Mouse (Mus musculus) embryonic facial prominence, embryonic 10.5 days (tissue): Measurements from ENCODE around the gene B3gnt9. TPM values are rescaled to one million over a fixed set of nuclear protein-coding genes. Genes with fewer than 3 reads are reported as not detected.
A peak's percentile ranks its signal among the peaks of the same experiment; 100 is the strongest.
"Not testable (repeated sequence)": the region's sequence is repeated elsewhere in the genome, so short reads cannot be mapped to it uniquely, and the experiment has no call there.

ENCODE experiments used
- DNase-seq: peaks from one replicate; pipeline ENCODE4 v3.0.0-alpha.2; 2017; ENCODE audit warnings: low spot score
- H3K27ac ChIP-seq: fragments of 300-500 bp; sonication (generic); replicated peaks from 2 replicates; pipeline ENCODE4 v1.5.1; 2016; ENCODE audit warnings: mild to moderate bottlenecking
- H3K27me3 ChIP-seq: fragments of 300-500 bp; sonication (generic); replicated peaks from 2 replicates; pipeline ENCODE4 v1.6.1; 2016; ENCODE audit warnings: low read depth, mild to moderate bottlenecking; ENCODE audit not compliant: poor library complexity, severe bottlenecking
- H3K36me3 ChIP-seq: fragments of 300-500 bp; sonication (generic); replicated peaks from 2 replicates; pipeline ENCODE4 v1.6.1; 2016; ENCODE audit warnings: mild to moderate bottlenecking, moderate library complexity
- H3K4me1 ChIP-seq: fragments of 300-500 bp; sonication (generic); 2 replicates; pipeline ENCODE4 v1.6.1; 2016
- H3K4me3 ChIP-seq: fragments of 300-500 bp; sonication (generic); 2 replicates; pipeline ENCODE4 v1.5.1; 2016; ENCODE audit warnings: mild to moderate bottlenecking, moderate library complexity
- H3K9me3 ChIP-seq: fragments of 300-500 bp; sonication (generic); 2 replicates; pipeline ENCODE4 v1.6.1; 2016; ENCODE audit warnings: mild to moderate bottlenecking
- WGBS: fragments of 180-500 bp; shearing (Covaris S2); methylation state at CpG from one replicate; pipeline ENCODE4 v1.1.7; 2016; 5-methylcytosine and 5-hydroxymethylcytosine counted together
- polyA plus RNA-seq: library from polyadenylated mRNA; unstranded; fragments of >200 nt; fragmentation: Nextera tagmentation; extraction: Ambion mirVana; gene quantifications from 2 replicates; pipeline ENCODE4 v1.2.1, GENCODE M21; 2016

B3gnt9 gene
- polyA plus RNA-seq, 1 experiment from 2014 or later: 1.6 TPM

DNA sequence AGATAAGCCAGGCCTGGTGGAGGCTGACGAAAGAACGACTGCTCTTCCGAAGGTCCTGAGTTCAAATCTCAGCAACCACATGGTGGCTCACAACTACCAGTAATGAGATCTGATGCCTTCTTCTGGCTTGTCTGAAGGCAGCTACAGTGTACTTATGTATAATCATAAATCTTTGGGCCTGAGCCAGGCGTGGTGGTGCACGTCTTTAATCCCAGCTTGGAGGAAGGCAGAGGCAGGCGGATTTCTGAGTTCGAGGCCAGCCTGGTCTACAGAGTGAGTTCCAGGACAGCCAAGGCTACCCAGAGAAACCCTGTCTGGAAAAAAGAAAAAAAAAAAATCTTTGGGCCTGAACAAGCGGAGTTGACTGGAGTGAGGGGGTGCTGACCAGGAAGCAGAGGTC, 36.4 kb upstream of the B3gnt9 start:
- not testable (repeated sequence) for H3K4me3 ChIP-seq, DNase-seq, H3K9me3 ChIP-seq, H3K36me3 ChIP-seq, H3K27ac ChIP-seq
- peaks cover 47% of the 10 kb centered on the region for H3K27me3 ChIP-seq
- peaks cover 31% of the 10 kb centered on the region for H3K4me1 ChIP-seq
- 88% methylated on average over 8 of the region's 8 CpGs for WGBS

DNA sequence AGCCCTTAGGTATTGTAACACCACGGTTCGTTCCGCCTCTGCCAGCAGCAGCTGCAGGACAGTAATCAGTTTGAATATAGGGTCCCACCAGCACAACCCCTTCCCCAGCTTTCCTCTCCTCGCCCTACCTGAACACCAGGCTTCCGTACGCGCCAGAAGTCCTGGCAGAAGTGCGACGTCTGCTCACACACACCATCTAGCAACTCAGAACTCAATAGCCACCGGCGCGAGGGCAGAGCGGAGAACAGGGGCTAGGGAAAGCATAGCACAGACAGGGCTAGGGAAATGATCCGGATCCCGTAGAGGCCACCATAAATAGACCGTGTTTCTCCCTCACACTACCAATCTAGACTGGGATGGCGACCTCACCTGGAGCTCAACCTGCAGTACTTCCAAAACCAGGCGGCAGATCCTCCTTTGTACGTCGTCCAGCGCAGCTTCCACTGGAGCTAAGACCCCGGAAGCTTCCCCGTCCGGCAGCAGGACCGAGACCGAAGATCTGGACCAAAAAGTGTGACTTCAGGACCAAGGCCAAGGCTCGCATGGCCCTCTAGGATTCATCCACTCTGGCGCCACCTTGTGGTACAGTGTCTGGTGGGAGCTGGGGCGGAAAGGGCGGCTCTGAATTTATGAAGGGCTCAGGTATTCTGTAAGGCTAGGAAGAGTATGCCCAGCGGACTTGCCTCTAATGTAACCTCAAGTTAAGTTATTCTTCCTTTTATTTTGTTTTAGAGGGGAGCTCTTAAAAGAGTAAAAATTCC, 35.8 kb upstream of the B3gnt9 start:
- Histone ChIP-seq H3K4me3 (peak overlapping the region; percentile 69), H3K36me3 (no peaks in the 10 kb centered on the region), H3K27me3 (peaks cover 46% of the 10 kb centered on the region), H3K27ac (no peak overlapping the region), H3K9me3 (no peaks in the 10 kb centered on the region), H3K4me1 (peaks cover 31% of the 10 kb centered on the region)
- 6% methylated on average over 31 of the region's 31 CpGs for WGBS
- DNase-seq: peak; percentile 90

DNA sequence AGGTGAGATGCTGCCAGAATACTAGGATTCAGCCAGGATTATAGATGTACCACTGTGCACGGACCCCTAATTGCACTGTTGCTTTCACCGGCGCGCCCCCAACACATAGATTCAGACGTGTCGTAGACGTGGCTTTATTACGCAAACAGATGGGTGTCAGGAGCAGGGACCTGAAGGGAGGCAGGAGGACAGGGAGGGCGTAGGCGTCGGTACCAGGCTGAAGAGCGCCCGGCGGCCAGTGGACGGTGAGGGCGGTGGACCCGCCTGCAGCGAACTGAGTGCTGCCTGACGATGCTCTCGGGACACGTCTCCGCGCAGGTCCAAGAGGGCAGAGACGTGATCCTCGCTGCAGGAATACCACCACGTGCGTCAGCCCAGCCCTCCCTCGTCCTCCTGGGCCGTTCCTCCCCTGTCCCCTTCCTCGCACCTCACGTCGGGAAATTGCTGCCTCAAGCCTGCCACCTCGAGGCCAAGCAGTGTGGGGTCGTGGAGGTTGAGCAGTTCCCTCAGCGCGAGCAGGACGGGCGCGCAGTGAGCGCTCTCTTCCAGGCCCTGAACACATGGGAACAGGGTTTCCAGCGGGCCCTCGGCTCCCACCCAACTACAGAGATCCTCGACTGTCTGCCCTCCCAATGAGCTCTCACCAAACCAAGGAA, 35.0 kb upstream of the B3gnt9 start, which contains the start of gene 4931428F04Rik:
Gene 4931428F04Rik (minus strand): TSS at position 60 of the 656 bp plus-strand sequence.
- Histone ChIP-seq H3K27ac (peak within 1 kb of the TSS; percentile 94), H3K9me3 (no peaks in the 10 kb centered on the region), H3K36me3 (peaks cover 7% of the 10 kb centered on the region), H3K4me1 (peaks cover 31% of the 10 kb centered on the region), H3K27me3 (peaks cover 51% of the 10 kb centered on the region), H3K4me3 (peak within 1 kb of the TSS; percentile 69)
- 2% methylated on average over 43 of the region's 43 CpGs for WGBS
- DNase-seq: peak; percentile 71

DNA sequence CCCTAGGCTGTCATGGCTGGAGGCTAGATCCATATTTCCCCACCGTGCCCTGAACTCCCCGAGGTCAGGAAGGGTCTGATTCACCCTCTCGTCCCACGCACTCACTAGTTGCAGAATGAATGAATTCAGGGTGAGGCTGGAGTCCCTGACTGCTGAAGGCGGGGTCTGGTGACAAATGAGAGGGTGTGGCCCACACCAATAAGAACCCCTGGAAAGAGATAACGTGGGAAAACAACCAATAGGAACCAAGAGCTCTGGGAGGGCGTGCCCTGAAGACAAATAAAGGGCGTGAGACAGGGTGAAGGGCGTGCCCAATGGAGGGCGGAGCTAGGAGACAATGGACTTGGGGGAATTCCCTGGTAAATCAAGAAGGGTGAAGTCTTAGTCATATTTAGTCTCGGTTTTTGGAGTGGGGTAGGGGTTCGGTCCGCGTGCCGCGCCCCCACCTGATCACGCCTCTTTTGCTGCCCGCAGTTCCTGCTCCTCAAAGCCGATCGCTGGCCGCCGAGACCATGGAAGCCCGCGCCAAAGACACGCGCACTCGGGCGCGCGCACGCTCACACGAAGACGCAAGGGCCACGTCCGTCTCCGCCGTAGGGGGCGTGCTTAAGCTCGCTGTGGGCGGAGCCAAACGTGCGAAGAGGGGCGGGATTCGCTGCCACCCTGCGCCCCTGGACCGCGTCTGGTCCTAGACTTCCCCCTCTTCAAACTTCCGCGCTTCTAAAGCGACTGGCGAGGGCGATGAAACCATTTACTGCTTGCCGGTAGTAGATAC, 34.2 kb upstream of the B3gnt9 start:
- Histone ChIP-seq H3K27ac (peak overlapping the region; percentile 94), H3K27me3 (peaks cover 59% of the 10 kb centered on the region), H3K9me3 (no peaks in the 10 kb centered on the region), H3K4me1 (peaks cover 31% of the 10 kb centered on the region), H3K36me3 (peaks cover 13% of the 10 kb centered on the region), H3K4me3 (peak overlapping the region; percentile 69)
- DNase-seq: peak; percentile 95
- under 1% methylated on average over 53 of the region's 53 CpGs for WGBS

DNA sequence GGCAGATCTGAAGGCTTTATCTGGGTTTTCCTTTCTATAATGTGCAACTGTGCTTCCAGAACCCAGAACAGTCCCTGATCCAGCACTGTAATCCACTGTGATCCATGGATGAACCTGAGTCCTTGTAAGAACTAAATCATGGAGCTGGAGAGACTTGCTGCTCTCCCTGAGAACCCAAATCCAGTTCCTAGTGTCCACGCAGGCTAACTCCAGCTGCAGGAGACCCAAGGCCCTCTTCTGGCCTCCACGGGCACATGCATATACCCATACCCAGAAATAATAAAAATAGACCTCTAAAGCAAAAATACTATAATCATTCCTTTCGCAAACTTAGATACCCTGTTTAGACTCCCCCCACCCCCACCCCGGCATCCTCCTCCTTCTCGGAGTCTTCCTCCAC, 33.3 kb upstream of the B3gnt9 start:
- Histone ChIP-seq H3K4me3 (peak overlapping the region; percentile 69), H3K27me3 (peaks cover 58% of the 10 kb centered on the region), H3K9me3 (no peaks in the 10 kb centered on the region), H3K4me1 (peaks cover 33% of the 10 kb centered on the region), H3K27ac (no peak overlapping the region), H3K36me3 (peaks cover 15% of the 10 kb centered on the region)
- WGBS: 92% methylated on average over 5 of the region's 5 CpGs
- no peak for DNase-seq

DNA sequence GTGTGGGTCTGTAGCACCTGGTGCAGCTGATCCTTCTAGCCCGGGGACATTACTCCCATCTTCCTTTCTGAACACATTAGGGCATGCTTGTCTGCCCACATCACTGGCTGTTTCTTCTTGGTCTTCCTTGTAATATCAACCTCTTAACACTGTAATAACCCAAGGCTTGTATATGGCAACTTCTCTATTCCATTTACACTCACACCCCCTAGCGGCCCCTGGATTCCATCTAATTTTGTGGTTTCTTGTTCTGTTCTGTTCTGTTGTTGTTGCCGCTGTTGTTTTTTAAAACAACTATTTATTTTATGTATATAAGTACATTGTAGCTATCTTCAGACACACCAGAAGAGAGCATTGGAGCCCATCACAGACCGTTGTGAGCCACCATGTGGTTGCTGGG, 32.0 kb upstream of the B3gnt9 start:
- no peak overlapping the region for H3K27ac ChIP-seq

DNA sequence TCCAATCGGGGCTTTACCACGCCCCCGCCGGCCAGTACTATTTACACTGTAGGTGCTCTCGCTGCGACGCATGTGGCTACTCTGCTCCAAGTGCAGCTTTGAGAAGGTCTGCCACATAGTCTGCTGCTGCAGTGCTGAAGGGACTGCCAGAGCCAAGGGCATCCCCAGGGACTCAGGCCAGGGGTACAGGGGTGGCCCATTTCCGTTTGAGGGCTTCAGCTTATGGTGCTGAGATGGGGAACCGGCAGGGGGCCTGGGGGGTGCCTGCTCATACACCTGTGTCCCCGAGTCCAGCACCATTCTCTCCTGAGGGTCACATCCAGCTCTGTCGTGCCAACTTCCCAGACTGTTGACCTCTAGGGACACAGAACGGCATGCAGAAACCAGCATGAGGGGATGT, 30.6 kb upstream of the B3gnt9 start:
- peaks cover 34% of the 10 kb centered on the region for H3K4me1 ChIP-seq
- H3K27me3 ChIP-seq: peaks cover 65% of the 10 kb centered on the region
- H3K9me3 ChIP-seq: no peaks in the 10 kb centered on the region
- H3K4me3 ChIP-seq: no peak overlapping the region
- peaks cover 39% of the 10 kb centered on the region for H3K36me3 ChIP-seq
- DNase-seq: no peak
- H3K27ac ChIP-seq: no peak overlapping the region
- WGBS: 40% methylated on average over 12 of the region's 12 CpGs

More for the DNA sequence above, 32.0 kb upstream of the B3gnt9 start:
- Histone ChIP-seq H3K4me1 (peaks cover 37% of the 10 kb centered on the region), H3K9me3 (no peaks in the 10 kb centered on the region), H3K27me3 (peaks cover 60% of the 10 kb centered on the region), H3K4me3 (no peak overlapping the region), H3K36me3 (peaks cover 28% of the 10 kb centered on the region)
- WGBS: 87% methylated on average over 4 of the region's 4 CpGs
- DNase-seq: no peak

DNA sequence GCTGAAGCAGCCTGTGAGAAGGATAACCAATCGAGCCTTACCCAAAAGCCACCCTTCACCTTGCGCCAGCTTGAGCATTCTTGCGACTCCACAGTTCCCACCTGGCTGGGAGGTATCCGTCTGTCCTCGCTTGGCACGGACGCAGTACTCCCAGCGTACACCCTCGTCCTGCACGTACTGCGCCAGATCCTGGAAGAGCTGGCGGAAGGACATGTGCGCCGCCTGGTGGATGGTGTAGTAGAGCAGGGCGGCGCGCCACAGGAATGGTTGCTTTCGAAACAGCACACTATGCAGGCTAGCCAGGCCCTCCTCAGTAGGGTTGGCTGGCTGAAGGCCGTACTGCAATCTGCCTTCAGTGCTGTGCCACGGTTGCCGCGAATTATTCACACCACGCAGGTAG, 28.1 kb upstream of the B3gnt9 start:
- DNase-seq: peak; percentile 67
- H3K4me3 ChIP-seq: no peak overlapping the region
- H3K27me3 ChIP-seq: peaks cover 79% of the 10 kb centered on the region
- H3K27ac ChIP-seq: no peak overlapping the region
- peaks cover 40% of the 10 kb centered on the region for H3K36me3 ChIP-seq
- 28% methylated on average over 23 of the region's 23 CpGs for WGBS
- peaks cover 19% of the 10 kb centered on the region for H3K4me1 ChIP-seq
- H3K9me3 ChIP-seq: no peaks in the 10 kb centered on the region

DNA sequence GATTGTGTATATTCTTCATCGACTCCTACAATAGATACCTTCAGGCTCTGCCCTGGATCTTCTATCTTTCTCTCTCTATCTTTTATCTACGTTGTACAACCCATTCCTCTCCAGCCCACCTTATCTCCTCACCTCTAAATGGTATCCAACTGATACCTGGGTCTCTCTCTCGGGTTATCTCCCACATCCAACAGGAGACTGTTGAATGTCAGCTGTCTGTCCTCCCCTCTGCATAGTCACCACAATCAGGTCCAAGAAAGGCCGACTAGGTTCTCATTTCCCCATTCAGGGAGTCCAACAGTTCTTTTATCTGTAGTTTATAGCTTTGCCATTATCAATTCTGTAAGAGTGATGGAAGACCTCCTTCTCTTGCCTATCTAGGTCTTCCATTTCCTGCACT, 27.3 kb upstream of the B3gnt9 start:
- peaks cover 40% of the 10 kb centered on the region for H3K36me3 ChIP-seq
- peaks cover 88% of the 10 kb centered on the region for H3K27me3 ChIP-seq
- no peak overlapping the region for H3K27ac ChIP-seq
- peaks cover 15% of the 10 kb centered on the region for H3K4me1 ChIP-seq
- no peak for DNase-seq
- H3K9me3 ChIP-seq: no peaks in the 10 kb centered on the region
- H3K4me3 ChIP-seq: no peak overlapping the region
- WGBS: 90% methylated on average over 4 of the region's 4 CpGs

DNA sequence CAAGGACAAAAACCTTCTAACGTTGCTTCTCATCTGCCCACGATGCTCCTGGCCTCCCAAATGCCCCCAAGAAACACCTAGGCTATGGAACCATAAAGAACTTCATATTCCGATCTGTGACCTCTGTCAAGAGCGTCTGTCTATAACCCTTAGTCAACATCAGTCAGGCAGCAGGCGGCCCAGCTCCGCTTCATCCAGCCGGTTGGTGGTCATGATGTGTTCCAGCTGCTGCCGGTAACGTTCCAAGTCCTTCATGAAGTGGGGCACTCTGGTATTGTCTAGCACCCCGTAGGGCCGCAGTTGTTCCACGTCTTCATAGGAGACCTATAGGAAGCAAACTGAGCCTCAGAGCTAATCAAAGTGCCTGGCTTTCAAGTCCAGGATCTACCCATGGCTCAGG, 26.9 kb upstream of the B3gnt9 start:
- Histone ChIP-seq H3K27me3 (peaks cover 91% of the 10 kb centered on the region), H3K4me1 (peaks cover 15% of the 10 kb centered on the region), H3K9me3 (no peaks in the 10 kb centered on the region), H3K27ac (no peak overlapping the region), H3K36me3 (peaks cover 40% of the 10 kb centered on the region), H3K4me3 (no peak overlapping the region)
- DNase-seq: no peak
- 92% methylated on average over 12 of the region's 12 CpGs for WGBS

DNA sequence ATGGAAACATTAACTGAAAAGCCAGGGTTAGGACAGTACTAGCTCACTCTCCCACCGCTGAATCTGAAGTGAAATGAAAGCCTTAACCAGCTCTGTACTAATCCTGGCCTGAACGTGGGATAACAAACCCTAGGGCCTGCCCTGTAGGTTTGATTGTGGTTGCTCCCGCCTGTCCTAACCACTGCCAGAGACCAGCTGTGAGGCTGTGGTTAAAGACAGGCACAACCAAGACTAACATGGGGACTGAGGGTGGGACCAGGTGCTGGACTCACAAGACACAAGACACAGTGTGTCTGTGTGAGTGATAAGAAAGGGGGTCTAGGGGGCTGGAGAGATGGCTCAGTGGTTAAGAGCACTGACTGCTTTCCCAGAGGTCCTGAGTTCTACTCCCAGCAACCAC, 25.6 kb upstream of the B3gnt9 start:
- Histone ChIP-seq H3K4me3 (no peak overlapping the region), H3K9me3 (no peaks in the 10 kb centered on the region), H3K4me1 (peaks cover 26% of the 10 kb centered on the region), H3K36me3 (peaks cover 39% of the 10 kb centered on the region), H3K27me3 (peaks cover 98% of the 10 kb centered on the region), H3K27ac (no peak overlapping the region)
- DNase-seq: no peak
- 69% methylated on average over 3 of the region's 3 CpGs for WGBS

DNA sequence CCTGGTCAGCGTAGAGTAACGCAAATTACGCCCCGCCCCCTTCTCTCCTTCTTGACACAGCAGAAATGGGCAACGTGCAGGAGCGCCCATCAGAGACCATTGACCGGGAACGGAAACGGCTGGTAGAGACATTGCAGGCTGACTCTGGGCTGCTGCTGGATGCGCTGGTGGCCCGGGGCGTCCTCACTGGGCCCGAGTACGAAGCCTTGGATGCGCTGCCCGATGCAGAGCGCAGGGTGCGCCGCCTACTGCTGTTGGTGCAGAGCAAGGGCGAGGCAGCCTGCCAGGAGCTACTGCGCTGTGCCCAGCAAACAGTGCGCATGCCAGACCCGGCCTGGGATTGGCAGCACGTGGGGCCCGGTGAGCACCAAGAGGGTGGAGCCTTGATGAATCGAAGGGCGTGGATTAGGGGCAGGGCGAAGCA, 24.0 kb upstream of the B3gnt9 start:
- Histone ChIP-seq H3K27me3 (peaks cover 100% of the 10 kb centered on the region), H3K4me3 (peak overlapping the region; percentile 47), H3K27ac (no peak overlapping the region), H3K4me1 (peaks cover 29% of the 10 kb centered on the region), H3K36me3 (peaks cover 27% of the 10 kb centered on the region), H3K9me3 (no peaks in the 10 kb centered on the region)
- DNase-seq: peak; percentile 46
- 2% methylated on average over 28 of the region's 28 CpGs for WGBS
